Mouse (Mus musculus) forebrain, postnatal 0 days (tissue): ENCODE data around the gene Dennd1b. TPM values are rescaled to one million over a fixed set of nuclear protein-coding genes. Genes with fewer than 3 reads are reported as not detected.

Source experiments
- ATAC-seq: fragments of 200-750 bp; cut with Nextera tagmentation; 2 replicates; pipeline ENCODE4 v1.8.0; 2017; ENCODE audit warnings: mild to moderate bottlenecking, moderate library complexity
- DNase-seq: peaks from one replicate; pipeline ENCODE4 v3.0.0-alpha.2; 2015
- H3K27ac ChIP-seq: fragments of 300-500 bp; sonication (generic); 2 replicates; pipeline ENCODE4 v1.5.1; 2014; ENCODE audit warnings: low read depth, mild to moderate bottlenecking, antibody characterized with exemption, low read length, moderate library complexity, mixed read lengths
- H3K27me3 ChIP-seq: fragments of 300-500 bp; sonication (generic); 2 replicates; pipeline ENCODE4 v1.6.1; 2014; ENCODE audit warnings: mild to moderate bottlenecking, low read length, mixed read lengths; ENCODE audit not compliant: insufficient read depth
- H3K36me3 ChIP-seq: fragments of 300-500 bp; sonication (generic); 2 replicates; pipeline ENCODE4 v1.6.1; 2014; ENCODE audit warnings: mild to moderate bottlenecking, moderate library complexity; ENCODE audit not compliant: insufficient read depth
- H3K4me1 ChIP-seq: fragments of 300-500 bp; sonication (generic); 2 replicates; pipeline ENCODE4 v1.6.1; 2014; ENCODE audit warnings: antibody characterized with exemption; ENCODE audit not compliant: insufficient read depth
- H3K4me2 ChIP-seq: fragments of 300-500 bp; sonication (generic); 2 replicates; pipeline ENCODE4 v1.6.1; 2014; ENCODE audit warnings: low read depth, mild to moderate bottlenecking, moderate library complexity
- H3K4me3 ChIP-seq: fragments of 300-500 bp; sonication (generic); 2 replicates; pipeline ENCODE4 v1.5.1; 2014; ENCODE audit warnings: low read depth, low read length, mixed read lengths
- H3K9ac ChIP-seq: fragments of 300-500 bp; sonication (generic); 2 replicates; pipeline ENCODE4 v1.6.1; 2014; ENCODE audit warnings: mild to moderate bottlenecking
- H3K9me3 ChIP-seq: fragments of 300-500 bp; sonication (generic); 2 replicates; pipeline ENCODE4 v1.6.1; 2016; ENCODE audit warnings: low read length
- CTCF ChIP-seq: sonication (generic); IDR thresholded peaks from 2 replicates; pipeline ENCODE4 v1.5.1; 2016; ENCODE audit warnings: antibody characterized with exemption, control low read depth, low read depth
- WGBS: fragments of 180-500 bp; shearing (Covaris S2); extraction: QIAGEN DNeasy Blood & Tissue Kit; methylation state at CpG from one replicate; pipeline ENCODE4 v1.1.7; 2014; 5-methylcytosine and 5-hydroxymethylcytosine counted together
- polyA plus RNA-seq: library from polyadenylated mRNA; unstranded; fragments of >200 nt; fragmentation: Nextera tagmentation; extraction: Ambion mirVana; gene quantifications from 2 replicates; pipeline ENCODE4 v1.2.1, GENCODE M21; 2015
- total RNA-seq: library from RNA; depleted of rRNA; stranded (reverse); fragments of >200 nt; gene quantifications from 2 replicates; pipeline ENCODE4 v1.2.3, GENCODE M21; 2014

Gene Dennd1b
- total and polyA plus RNA-seq, 2 experiments from 2014 or later: 5.6 to 12.0 TPM

DNA sequence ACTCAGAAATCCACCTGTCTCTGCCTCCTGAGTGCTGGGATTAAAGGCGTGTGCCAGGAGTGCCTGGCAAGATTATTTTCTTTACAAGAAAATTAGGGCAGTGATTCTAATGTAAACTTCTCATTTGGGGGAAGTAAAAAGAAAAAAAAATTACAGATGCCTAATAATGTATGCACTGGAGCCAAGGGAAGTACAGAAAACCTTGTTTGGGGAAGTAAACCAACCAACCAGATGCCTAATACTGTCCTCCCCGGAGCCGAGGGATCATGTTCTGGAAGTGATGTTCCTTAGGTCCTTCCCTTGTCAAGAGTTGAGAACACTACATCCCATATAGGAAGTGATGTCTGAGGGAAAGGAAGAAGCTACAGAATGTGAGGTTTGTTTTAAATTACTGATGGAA, 44.2 kb downstream of the Dennd1b start:
- Histone ChIP-seq H3K36me3 (no peaks in the 10 kb centered on the region), H3K9ac (no peak overlapping the region), H3K4me2 (no peak overlapping the region), H3K4me3 (no peak overlapping the region), H3K27me3 (no peaks in the 10 kb centered on the region), H3K27ac (no peak overlapping the region), H3K4me1 (no peaks in the 10 kb centered on the region), H3K9me3 (no peaks in the 10 kb centered on the region)
- no peak for TF ChIP-seq CTCF
- 89% methylated on average over 3 of the region's 3 CpGs for WGBS
- DNase-seq (no peak), ATAC-seq (no peak)

- no peak overlapping the region for H3K4me2 ChIP-seq
- no peaks in the 10 kb centered on the region for H3K36me3 ChIP-seq
- 58% methylated on average over 5 of the region's 5 CpGs for WGBS
- TF ChIP-seq CTCF: no peak
- H3K4me3 ChIP-seq: no peak overlapping the region
- no peak for DNase-seq
- H3K4me1 ChIP-seq: no peaks in the 10 kb centered on the region
- no peak overlapping the region for H3K9ac ChIP-seq
- no peak overlapping the region for H3K27ac ChIP-seq
- H3K27me3 ChIP-seq: no peaks in the 10 kb centered on the region
- no peaks in the 10 kb centered on the region for H3K9me3 ChIP-seq
- ATAC-seq: no peak
Measured at GRCm38 (mm10) chr1:139015118-139015788, 52.0 kb downstream of the Dennd1b start.

DNA sequence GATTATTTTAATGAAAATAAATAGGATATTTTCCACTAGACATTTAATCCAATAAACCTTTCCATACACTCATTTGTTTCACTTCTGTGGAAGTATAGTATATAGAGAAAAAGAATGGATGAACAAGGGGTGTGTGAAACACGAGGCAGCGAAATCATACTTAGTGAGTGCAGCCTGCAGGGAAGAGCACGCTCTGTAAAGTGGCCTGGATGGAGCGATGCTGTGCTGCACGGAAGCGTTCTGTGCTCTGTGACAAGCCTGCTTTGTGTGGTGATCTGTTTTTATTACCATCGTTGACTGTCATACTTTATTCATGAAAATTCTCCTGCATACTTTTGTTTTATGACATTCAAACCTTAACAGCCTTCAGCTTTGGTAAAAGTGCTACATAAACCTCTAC, 58.1 kb downstream of the Dennd1b start:
- no peak for TF ChIP-seq CTCF
- WGBS: 40% methylated on average over 7 of the region's 7 CpGs
- Histone ChIP-seq H3K27me3 (no peaks in the 10 kb centered on the region), H3K9me3 (no peaks in the 10 kb centered on the region), H3K4me2 (no peak overlapping the region), H3K27ac (no peak overlapping the region), H3K4me1 (no peaks in the 10 kb centered on the region), H3K9ac (no peak overlapping the region), H3K36me3 (no peaks in the 10 kb centered on the region), H3K4me3 (no peak overlapping the region)
- DNase-seq (peak; percentile 9), ATAC-seq (peak; percentile 32; the same call in 1 of the 2 replicates)

DNA sequence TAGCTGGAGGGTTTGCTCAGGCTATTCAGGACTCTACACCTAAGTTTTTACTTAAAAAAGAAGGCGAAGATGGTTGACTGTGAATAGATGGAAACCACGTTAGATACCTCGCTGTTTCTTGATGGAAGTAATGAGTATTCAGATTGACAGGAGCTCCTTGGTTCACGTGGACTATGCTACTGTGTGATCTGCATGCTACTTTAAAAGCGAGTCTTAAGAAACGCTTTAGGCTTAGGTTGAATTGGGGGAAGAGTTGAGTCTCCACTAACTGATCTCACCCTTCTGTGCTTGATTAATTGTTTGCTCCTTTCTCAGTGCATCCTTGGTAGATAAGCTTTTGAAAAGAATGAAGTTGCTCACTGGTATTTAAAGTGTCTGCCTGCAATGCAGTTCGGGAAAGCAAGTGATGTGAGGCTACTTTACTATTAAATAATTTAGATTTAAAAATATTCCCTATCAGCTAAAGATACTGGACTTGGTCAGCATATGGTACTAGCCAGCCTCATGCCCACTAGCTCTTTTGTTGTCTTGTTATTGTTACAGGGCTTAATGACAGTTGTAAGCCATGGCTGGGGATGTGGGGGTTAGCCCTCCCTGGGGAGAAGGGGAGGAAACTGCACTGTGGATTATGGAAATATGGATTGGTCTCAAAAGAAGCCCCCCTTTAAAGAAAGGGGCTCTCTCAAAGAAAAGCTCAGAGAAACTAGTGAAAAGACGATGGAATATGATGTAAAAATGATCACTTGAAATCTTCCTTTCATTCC, 62.8 kb downstream of the Dennd1b start:
- H3K9ac ChIP-seq: no peak overlapping the region
- no peaks in the 10 kb centered on the region for H3K27me3 ChIP-seq
- no peak overlapping the region for H3K4me3 ChIP-seq
- DNase-seq (no peak), ATAC-seq (no peak)
- H3K9me3 ChIP-seq: no peaks in the 10 kb centered on the region
- no peak for TF ChIP-seq CTCF
- no peaks in the 10 kb centered on the region for H3K36me3 ChIP-seq
- 37% methylated on average over 8 of the region's 8 CpGs for WGBS
- H3K4me1 ChIP-seq: no peaks in the 10 kb centered on the region
- H3K27ac ChIP-seq: no peak overlapping the region
- no peak overlapping the region for H3K4me2 ChIP-seq

DNA sequence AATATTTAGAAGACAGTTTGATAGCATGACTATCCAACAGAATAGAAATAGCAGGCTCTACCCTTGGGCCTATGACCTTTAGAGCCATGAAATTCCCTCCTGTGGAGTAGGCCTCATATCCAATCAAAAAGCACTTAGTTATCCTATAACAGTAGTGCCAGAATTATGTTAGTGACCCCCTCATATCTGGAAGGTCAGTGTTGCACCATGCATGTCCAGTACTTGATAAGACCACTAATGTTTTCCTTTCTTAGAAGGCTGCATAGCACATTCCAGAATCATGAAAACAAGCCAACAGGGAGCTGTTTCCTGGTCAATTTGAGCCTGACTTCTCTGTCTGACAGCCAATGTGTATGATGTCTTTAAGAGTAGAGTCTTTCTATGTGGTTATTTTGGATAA, 66.3 kb downstream of the Dennd1b start:
- no peaks in the 10 kb centered on the region for H3K9me3 ChIP-seq
- ATAC-seq: no peak
- no peaks in the 10 kb centered on the region for H3K36me3 ChIP-seq
- H3K4me1 ChIP-seq: no peaks in the 10 kb centered on the region
- no peaks in the 10 kb centered on the region for H3K27me3 ChIP-seq
- TF ChIP-seq CTCF: no peak
- no peak overlapping the region for H3K4me2 ChIP-seq
- H3K4me3 ChIP-seq: no peak overlapping the region
- no peak for DNase-seq
- H3K9ac ChIP-seq: no peak overlapping the region
- H3K27ac ChIP-seq: no peak overlapping the region

DNA sequence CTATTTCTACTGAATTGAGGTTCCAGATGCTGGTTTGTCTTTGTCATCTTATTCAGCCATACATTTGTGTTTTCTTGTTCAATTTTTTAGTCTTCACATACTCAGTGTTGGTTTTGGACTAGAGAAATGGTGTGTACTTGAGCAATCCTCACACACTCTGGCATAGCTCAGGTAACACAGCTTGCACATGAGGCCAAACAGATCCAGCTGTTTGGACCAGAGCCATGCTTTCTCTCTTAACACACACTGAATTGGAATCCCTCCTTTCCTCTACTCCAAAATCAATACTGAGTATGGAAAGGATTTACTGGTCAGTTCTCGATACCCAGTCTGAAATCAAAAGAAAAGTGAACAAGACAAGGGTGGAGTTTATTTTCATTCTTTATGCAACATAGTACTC, 69.2 kb downstream of the Dennd1b start:
- H3K36me3 ChIP-seq: no peaks in the 10 kb centered on the region
- H3K4me1 ChIP-seq: no peaks in the 10 kb centered on the region
- no peak overlapping the region for H3K4me2 ChIP-seq
- no peaks in the 10 kb centered on the region for H3K27me3 ChIP-seq
- DNase-seq (no peak), ATAC-seq (no peak)
- H3K9me3 ChIP-seq: no peaks in the 10 kb centered on the region
- no peak for TF ChIP-seq CTCF
- no peak overlapping the region for H3K9ac ChIP-seq
- 95% methylated on average over 1 of the region's 1 CpGs for WGBS
- no peak overlapping the region for H3K27ac ChIP-seq
- no peak overlapping the region for H3K4me3 ChIP-seq

DNA sequence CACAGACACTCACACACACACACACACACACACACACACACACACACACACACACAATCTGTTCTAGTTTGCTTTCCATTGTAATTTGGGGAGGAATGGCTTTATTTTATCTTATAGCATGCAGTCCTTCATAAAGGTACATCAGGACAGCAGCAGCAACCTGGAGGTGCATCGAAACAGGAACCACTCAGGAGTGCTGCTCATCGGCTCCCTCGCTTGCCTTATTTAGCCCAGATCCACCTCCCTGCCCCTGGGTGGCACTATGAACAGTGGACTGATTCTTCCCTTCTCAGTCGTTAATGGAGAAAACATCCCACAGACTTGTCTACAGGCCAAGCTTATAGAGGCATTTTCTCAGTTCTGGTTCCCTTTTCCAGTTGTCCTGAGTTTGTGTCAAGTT, 71.9 kb downstream of the Dennd1b start:
- H3K9me3 ChIP-seq: no peaks in the 10 kb centered on the region
- H3K4me3 ChIP-seq: no peak overlapping the region
- no peak for DNase-seq
- ATAC-seq: no peak
- H3K27ac ChIP-seq: no peak overlapping the region
- no peak for TF ChIP-seq CTCF
- WGBS: 59% methylated on average over 4 of the region's 4 CpGs
- H3K36me3 ChIP-seq: no peaks in the 10 kb centered on the region
- no peaks in the 10 kb centered on the region for H3K27me3 ChIP-seq
- H3K4me1 ChIP-seq: no peaks in the 10 kb centered on the region
- no peak overlapping the region for H3K4me2 ChIP-seq
- no peak overlapping the region for H3K9ac ChIP-seq
